Mouse (Mus musculus) midbrain, embryonic 12.5 days (tissue): Measurements from ENCODE around the gene Nuak1. TPM values are rescaled to one million over a fixed set of nuclear protein-coding genes. Genes with fewer than 3 reads are reported as not detected.

Source experiments
- ATAC-seq: fragments of 200-750 bp; cut with Nextera tagmentation; 2 replicates; pipeline ENCODE4 v1.8.0; 2017; ENCODE audit warnings: low read depth, moderate TSS enrichment, moderate library complexity; ENCODE audit not compliant: low FRiP score
- H3K27ac ChIP-seq: fragments of 300-500 bp; sonication (generic); replicated peaks from 2 replicates; pipeline ENCODE4 v1.5.1; 2016; ENCODE audit warnings: mild to moderate bottlenecking
- H3K27me3 ChIP-seq: fragments of 300-500 bp; sonication (generic); 2 replicates; pipeline ENCODE4 v1.6.1; 2016; ENCODE audit warnings: mild to moderate bottlenecking
- H3K36me3 ChIP-seq: fragments of 300-500 bp; sonication (generic); 2 replicates; pipeline ENCODE4 v1.6.1; 2016
- H3K4me1 ChIP-seq: fragments of 300-500 bp; sonication (generic); 2 replicates; pipeline ENCODE4 v1.6.1; 2016
- H3K4me2 ChIP-seq: fragments of 300-500 bp; sonication (generic); replicated peaks from 2 replicates; pipeline ENCODE4 v1.6.1; 2016; ENCODE audit warnings: mild to moderate bottlenecking, moderate library complexity
- H3K4me3 ChIP-seq: fragments of 300-500 bp; sonication (generic); 2 replicates; pipeline ENCODE4 v1.5.1; 2016; ENCODE audit warnings: mild to moderate bottlenecking
- H3K9ac ChIP-seq: fragments of 300-500 bp; sonication (generic); replicated peaks from 2 replicates; pipeline ENCODE4 v1.6.1; 2016; ENCODE audit warnings: mild to moderate bottlenecking, moderate library complexity
- H3K9me3 ChIP-seq: fragments of 300-500 bp; sonication (generic); 2 replicates; pipeline ENCODE4 v1.6.1; 2016; ENCODE audit warnings: mild to moderate bottlenecking
- WGBS: fragments of 180-500 bp; shearing (Covaris S2); methylation state at CpG from one replicate; pipeline ENCODE4 v1.1.7; 2016; 5-methylcytosine and 5-hydroxymethylcytosine counted together
- polyA plus RNA-seq: library from polyadenylated mRNA; unstranded; fragments of >200 nt; fragmentation: Nextera tagmentation; extraction: Ambion mirVana; gene quantifications from 2 replicates; pipeline ENCODE4 v1.2.1, GENCODE M21; 2016

Gene Nuak1
- polyA plus RNA-seq, 1 experiment from 2014 or later = 4.5 TPM

DNA sequence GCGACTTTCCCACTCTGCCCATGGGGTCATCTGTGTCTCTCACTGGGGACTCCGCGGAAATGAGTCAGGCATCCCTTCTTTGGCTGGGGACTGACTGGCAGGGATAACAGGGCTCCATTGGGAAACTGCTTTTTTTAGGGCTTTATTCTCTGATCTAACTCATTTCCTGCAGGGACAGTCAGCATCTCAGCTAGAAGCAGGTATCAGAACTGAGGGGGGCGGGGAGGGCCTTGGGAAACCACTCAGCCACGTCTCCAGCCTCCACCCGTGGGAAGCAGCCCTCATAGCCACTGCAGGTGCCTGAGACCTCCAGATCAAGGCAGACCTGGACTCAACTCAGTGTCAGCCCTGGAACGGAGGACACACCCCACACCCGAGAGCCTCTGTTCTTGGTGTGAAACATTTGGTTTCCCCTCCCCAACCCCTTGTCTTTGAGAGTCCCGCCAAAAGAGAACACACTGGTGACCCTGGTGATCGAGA lies 68.7 kb downstream of the Nuak1 start:
- H3K9me3 ChIP-seq = no peaks in the 10 kb centered on the region
- peaks cover 24% of the 10 kb centered on the region for H3K36me3 ChIP-seq
- peak overlapping the region; percentile 2; the same call in 1 of the 2 replicates for H3K9ac ChIP-seq
- H3K27ac ChIP-seq = peak overlapping the region; percentile 66
- ATAC-seq = peak; percentile 55
- H3K4me1 ChIP-seq = peaks cover 20% of the 10 kb centered on the region
- no peaks in the 10 kb centered on the region for H3K27me3 ChIP-seq
- H3K4me3 ChIP-seq = no peak overlapping the region
- peak overlapping the region; percentile 33 for H3K4me2 ChIP-seq
- whole genome bisulfite sequencing = 31% methylated on average over 10 of the region's 10 CpGs

DNA sequence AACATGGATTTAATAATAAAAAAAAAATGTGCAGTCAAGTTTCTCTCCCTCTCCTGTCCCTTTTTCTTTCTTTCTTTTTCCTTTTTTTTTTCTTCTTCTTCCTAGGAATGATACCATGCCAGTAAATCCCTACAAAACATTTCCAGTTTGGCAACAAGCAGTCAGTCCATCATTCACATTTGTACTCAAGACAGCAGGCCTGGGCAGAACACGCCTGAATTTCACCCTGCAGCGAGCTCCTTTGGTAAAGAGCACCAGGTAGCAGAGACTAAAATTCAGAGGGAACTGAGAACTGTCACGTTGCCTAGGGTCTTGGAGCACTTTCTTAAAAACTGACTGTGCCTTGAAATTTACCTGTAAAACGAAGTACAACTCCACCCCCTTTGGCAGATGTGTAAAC lies 69.2 kb downstream of the Nuak1 start:
- Histone ChIP-seq H3K4me3 (no peak overlapping the region), H3K9ac (no peak overlapping the region), H3K27ac (no peak overlapping the region), H3K36me3 (peaks cover 22% of the 10 kb centered on the region), H3K27me3 (no peaks in the 10 kb centered on the region), H3K4me1 (peaks cover 20% of the 10 kb centered on the region), H3K9me3 (no peaks in the 10 kb centered on the region), H3K4me2 (no peak overlapping the region)
- 70% methylated on average over 4 of the region's 4 CpGs for WGBS
- no peak for ATAC-seq

DNA sequence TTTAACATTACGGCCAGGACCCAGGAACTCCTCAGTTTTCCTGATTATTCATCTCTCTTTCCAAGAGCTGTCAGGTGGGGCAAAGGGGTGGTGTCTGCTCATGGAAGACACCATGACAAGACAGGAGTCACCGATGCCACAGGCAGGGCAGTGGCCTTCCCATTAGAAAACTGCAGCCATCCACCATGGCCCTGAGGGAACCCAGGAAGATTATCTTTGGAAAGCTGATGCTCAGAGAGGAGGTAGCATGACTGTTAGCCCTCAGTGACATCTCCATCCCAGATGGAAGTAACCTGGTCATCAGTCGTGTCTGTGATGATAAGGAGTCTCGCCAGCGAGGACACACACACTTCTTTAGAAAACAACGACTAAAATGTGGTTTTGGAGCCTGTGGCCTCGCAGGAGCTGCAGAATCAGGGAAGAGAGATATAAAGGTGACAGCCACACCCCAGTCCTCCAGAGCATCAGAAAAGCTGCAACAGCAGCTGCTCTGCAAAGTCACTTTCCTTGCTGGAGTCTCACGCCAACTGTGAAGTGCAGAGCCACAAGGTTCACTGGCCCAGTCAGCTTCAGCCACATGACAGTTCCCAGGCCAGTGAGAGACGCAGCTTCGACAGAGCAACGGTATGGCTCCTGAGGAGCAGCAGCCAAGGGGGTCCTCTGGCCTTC lies 70.6 kb downstream of the Nuak1 start:
- WGBS = 93% methylated on average over 11 of the region's 11 CpGs
- no peak overlapping the region for H3K9ac ChIP-seq
- no peak for ATAC-seq
- H3K36me3 ChIP-seq = peaks cover 16% of the 10 kb centered on the region
- no peak overlapping the region for H3K4me3 ChIP-seq
- no peaks in the 10 kb centered on the region for H3K27me3 ChIP-seq
- peaks cover 20% of the 10 kb centered on the region for H3K4me1 ChIP-seq
- no peaks in the 10 kb centered on the region for H3K9me3 ChIP-seq
- no peak overlapping the region for H3K27ac ChIP-seq
- no peak overlapping the region for H3K4me2 ChIP-seq

DNA sequence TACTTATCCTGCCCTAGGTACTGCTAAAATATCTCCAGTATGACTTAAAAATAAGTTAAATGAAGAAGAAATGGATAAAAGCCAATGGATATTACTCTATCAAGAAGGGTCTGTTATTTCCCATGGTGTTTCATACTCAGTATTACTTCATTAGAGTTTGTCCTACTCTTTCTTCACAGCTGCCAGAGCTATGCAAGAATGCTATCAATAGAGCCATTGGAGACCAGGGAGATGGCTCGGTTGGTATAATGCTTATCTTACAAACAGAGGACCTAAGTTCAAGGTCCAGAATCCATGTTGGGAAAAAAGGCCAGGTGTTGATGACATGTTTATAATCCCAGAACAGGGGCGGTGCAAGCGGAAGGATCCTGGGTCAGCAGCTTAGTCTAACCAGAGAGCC lies 72.2 kb downstream of the Nuak1 start:
- Histone ChIP-seq H3K9me3 (no peaks in the 10 kb centered on the region), H3K9ac (no peak overlapping the region), H3K4me1 (peaks cover 20% of the 10 kb centered on the region), H3K27ac (no peak overlapping the region), H3K27me3 (no peaks in the 10 kb centered on the region), H3K4me3 (no peak overlapping the region), H3K36me3 (no peaks in the 10 kb centered on the region; the same call in 1 of the 2 replicates), H3K4me2 (no peak overlapping the region)
- 89% methylated on average over 3 of the region's 3 CpGs for WGBS
- no peak for ATAC-seq

DNA sequence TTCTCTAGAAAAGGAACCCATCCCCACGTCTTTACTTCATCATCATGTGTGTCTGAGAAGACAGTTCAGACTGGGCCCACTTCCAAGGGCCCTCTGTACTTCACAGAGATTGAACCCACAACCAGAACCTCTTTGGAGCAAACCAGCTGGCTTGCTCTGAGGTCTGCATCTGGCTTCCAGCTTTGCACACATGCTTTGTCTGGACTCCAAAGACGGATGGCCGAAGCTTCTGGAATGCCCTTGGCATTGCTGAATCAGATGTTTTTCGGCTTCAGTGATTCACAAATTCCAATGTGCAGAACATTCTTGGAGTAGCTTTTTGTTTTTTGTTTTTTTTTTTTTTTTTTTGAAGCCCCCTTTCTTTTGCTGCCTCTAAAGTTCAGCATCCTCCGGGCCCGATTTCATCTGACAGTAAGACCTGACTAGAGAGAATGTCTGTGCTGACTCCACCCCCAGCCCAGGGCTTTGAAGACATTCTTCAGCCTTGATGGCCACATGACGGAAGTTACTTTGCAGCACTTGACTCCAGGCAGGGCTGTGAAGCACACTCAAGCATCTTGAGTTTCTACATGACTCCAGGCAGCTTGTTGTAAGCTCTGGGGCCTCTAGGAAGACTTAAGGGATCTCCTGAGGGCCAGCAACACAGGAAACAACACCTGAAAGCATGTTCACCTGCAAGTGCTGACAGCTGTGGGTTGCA lies 75.1 kb downstream of the Nuak1 start:
- WGBS = 81% methylated on average over 7 of the region's 7 CpGs
- Histone ChIP-seq H3K4me2 (no peak overlapping the region), H3K36me3 (no peaks in the 10 kb centered on the region; the same call in 1 of the 2 replicates), H3K4me1 (no peaks in the 10 kb centered on the region), H3K27ac (no peak overlapping the region), H3K27me3 (no peaks in the 10 kb centered on the region), H3K9me3 (no peaks in the 10 kb centered on the region), H3K9ac (no peak overlapping the region), H3K4me3 (no peak overlapping the region)
- no peak for ATAC-seq

DNA sequence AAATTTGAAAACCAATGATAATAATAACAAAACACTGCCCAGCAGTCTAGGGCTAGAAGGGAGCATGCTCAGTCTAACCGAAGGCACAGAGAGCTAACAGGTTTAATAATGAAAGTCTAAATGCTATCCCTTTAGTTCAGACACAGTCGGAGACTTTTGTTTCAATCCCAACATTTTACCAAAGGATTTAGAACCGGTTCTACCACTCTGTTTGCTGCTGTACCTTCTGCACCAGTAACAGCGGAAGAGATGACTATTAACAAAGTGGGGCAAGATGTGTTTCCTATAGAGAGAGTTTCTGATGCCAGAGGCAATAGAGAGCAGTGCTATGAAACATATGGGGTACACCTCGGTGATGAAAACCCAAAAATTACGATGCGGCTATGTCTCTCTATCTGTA lies 76.6 kb downstream of the Nuak1 start:
- Histone ChIP-seq H3K36me3 (no peaks in the 10 kb centered on the region), H3K4me3 (no peak overlapping the region), H3K27me3 (no peaks in the 10 kb centered on the region), H3K9me3 (no peaks in the 10 kb centered on the region), H3K4me2 (no peak overlapping the region), H3K4me1 (no peaks in the 10 kb centered on the region), H3K27ac (no peak overlapping the region), H3K9ac (no peak overlapping the region)
- no peak for ATAC-seq
- 86% methylated on average over 7 of the region's 7 CpGs for WGBS

DNA sequence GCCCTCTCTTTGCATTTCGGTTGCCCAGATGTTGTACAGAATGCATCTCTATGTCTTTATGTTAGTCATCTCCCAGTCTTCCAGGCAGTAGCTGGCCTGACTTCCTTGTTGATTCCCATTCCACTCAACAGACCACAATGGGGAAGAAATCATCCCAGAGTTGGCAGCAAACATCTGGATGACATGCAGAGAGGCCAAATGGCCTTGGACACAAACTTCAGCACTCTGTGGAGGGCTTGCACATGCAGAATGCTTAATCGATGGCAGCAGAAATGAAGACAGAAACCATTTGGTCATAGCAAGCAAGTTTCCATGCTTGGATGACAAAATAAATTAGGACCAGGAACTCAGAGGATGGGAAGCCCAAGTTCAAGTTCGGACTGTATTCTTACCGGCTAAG lies 79.4 kb downstream of the Nuak1 start:
- WGBS = 96% methylated on average over 4 of the region's 4 CpGs
- ATAC-seq = no peak
- no peaks in the 10 kb centered on the region for H3K9me3 ChIP-seq

DNA sequence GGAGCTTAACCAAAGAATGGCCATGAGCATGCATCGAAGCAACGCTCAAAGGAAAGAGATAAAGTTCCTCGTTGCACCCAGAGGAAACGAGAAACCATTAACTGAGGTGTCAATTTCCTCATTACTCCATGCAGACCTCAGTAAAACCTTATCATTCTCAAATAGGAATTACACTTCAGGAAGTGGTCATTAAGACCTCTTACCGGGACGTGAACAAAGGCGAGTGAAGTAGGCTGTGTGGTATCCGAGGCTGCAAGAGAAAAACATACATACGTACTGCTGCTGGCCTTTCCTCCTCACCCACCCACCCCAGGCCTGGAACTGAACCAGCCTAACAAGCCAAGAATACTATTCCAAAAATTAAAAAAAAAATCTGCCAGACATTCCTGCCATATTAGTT lies 80.0 kb downstream of the Nuak1 start:
- no peak for ATAC-seq
- no peak overlapping the region for H3K9ac ChIP-seq
- no peaks in the 10 kb centered on the region for H3K4me1 ChIP-seq
- H3K4me3 ChIP-seq = no peak overlapping the region
- H3K27ac ChIP-seq = no peak overlapping the region
- no peak overlapping the region for H3K4me2 ChIP-seq
- H3K9me3 ChIP-seq = no peaks in the 10 kb centered on the region
- WGBS = 92% methylated on average over 9 of the region's 9 CpGs
- no peaks in the 10 kb centered on the region for H3K27me3 ChIP-seq
- H3K36me3 ChIP-seq = no peaks in the 10 kb centered on the region

More for the DNA sequence above, 79.4 kb downstream of the Nuak1 start:
- Histone ChIP-seq H3K27ac (no peak overlapping the region), H3K4me1 (no peaks in the 10 kb centered on the region), H3K4me3 (no peak overlapping the region), H3K4me2 (no peak overlapping the region), H3K36me3 (no peaks in the 10 kb centered on the region), H3K27me3 (no peaks in the 10 kb centered on the region), H3K9ac (no peak overlapping the region)

DNA sequence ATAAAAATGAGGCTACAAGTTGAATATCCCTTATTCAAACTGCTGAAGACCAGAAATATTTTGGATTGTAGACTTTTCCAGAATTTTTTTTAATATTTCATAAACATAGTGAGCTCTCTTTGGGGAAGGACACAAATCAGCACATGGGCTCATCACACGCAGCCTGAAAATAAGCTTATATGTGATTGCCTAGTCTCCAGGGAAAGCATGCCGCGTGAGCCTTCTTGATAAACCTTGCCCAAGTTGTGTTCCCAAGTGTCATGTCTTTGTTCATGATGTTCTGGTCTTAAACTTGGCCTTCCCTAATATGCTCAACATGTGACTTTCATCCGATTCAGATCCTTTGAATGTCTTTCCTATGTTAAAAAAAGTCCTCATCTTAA lies 81.7 kb downstream of the Nuak1 start:
- Histone ChIP-seq H3K9me3 (no peaks in the 10 kb centered on the region), H3K4me1 (no peaks in the 10 kb centered on the region), H3K27me3 (no peaks in the 10 kb centered on the region), H3K27ac (no peak overlapping the region), H3K4me3 (no peak overlapping the region), H3K4me2 (no peak overlapping the region), H3K9ac (no peak overlapping the region), H3K36me3 (no peaks in the 10 kb centered on the region)
- ATAC-seq = no peak
- WGBS = 93% methylated on average over 4 of the region's 4 CpGs

DNA sequence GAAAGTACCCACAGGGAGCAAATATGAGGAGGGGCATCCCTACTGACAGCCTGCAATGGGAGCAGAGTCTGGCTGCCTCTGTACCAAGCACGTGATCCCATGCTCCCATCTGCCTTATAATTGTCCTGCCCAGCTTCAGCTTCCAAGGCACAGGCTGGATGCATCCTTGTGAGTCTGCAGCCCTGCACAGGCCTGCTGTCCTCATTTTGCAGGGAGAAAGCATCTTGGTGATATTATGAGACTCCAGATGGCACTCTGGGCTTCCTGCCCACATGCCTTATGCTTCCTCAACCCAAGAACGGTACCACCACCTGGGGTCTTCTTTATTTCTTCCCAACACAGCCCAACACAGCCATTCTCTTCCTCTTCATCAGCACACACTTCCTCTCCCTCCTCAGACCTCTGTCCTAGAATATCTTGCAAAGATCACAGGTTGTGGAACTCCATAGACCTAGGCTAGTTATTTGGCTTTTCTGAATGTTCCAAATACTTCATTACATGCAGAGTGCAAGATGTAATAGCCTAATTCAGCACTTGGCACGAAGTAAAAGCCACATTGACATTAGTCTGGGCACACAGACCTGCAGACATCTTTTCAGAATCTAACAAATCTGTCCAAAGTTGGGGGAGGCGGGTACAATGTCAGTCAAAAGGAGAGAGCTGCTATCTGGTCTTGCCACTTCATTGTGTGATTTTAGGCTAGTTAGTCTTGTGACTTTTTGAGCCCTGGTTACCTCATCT lies 82.2 kb downstream of the Nuak1 start:
- Histone ChIP-seq H3K4me1 (no peaks in the 10 kb centered on the region), H3K9ac (no peak overlapping the region), H3K27me3 (no peaks in the 10 kb centered on the region), H3K4me2 (no peak overlapping the region), H3K4me3 (no peak overlapping the region), H3K36me3 (no peaks in the 10 kb centered on the region), H3K27ac (no peak overlapping the region), H3K9me3 (no peaks in the 10 kb centered on the region)
- 65% methylated on average over 4 of the region's 4 CpGs for WGBS
- ATAC-seq = no peak

DNA sequence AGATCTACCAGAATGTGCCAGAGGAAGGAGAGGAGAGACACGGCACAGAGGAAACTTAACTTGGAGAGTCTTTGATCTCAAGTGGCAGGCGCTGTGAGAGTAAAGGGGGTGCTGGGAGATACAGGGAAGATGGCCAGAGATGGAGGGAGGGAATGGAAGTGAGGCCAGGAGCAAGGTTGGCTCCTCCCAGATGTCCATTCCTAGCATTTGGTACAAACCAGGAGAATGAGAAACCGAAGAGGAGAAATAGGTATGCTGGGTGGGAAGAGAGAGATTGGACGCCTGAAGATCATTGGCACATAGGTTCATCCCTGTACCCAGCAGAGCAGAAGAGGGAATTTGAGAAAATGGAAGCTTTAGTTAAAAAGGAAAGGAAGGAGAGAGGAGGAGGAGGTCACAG lies 82.8 kb downstream of the Nuak1 start:
- no peak overlapping the region for H3K27ac ChIP-seq

DNA sequence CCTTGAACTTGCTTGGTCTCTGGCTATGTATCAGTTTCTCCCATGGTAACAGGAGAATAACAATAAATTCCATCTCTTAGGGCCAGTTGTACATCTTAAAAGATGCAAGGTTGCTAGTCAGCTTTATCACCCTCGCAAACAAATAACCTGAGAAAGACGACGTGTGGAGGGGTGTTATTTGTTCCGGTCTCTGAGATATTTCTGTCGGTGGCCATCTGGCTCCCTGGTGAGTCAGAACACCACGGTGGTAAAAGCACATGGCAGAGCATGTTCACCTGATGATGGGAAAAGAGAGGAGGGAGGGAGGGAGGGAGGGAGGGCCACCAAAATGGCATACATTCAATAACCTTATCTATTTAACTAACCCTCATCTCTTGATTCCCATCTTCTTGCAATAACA lies 86.1 kb downstream of the Nuak1 start:
- H3K27ac ChIP-seq = no peak overlapping the region
- no peak for ATAC-seq
- H3K9me3 ChIP-seq = no peaks in the 10 kb centered on the region
- H3K4me3 ChIP-seq = no peak overlapping the region
- no peaks in the 10 kb centered on the region for H3K4me1 ChIP-seq
- WGBS = 92% methylated on average over 6 of the region's 6 CpGs
- no peaks in the 10 kb centered on the region for H3K27me3 ChIP-seq
- no peak overlapping the region for H3K4me2 ChIP-seq
- no peak overlapping the region for H3K9ac ChIP-seq
- no peaks in the 10 kb centered on the region for H3K36me3 ChIP-seq

More for the DNA sequence above, 82.8 kb downstream of the Nuak1 start:
- Histone ChIP-seq H3K4me2 (no peak overlapping the region), H3K4me3 (no peak overlapping the region), H3K27me3 (no peaks in the 10 kb centered on the region), H3K36me3 (no peaks in the 10 kb centered on the region), H3K4me1 (no peaks in the 10 kb centered on the region), H3K9ac (no peak overlapping the region), H3K9me3 (no peaks in the 10 kb centered on the region)
- ATAC-seq = no peak
- WGBS = 88% methylated on average over 4 of the region's 4 CpGs
